Mouse (Mus musculus) cerebellum, adult 11 months (tissue): ENCODE results near the gene Card19.

ENCODE experiments used
- DNase-seq: peaks from one replicate; pipeline ENCODE4 v3.0.0; 2022

Gene Card19

DNA sequence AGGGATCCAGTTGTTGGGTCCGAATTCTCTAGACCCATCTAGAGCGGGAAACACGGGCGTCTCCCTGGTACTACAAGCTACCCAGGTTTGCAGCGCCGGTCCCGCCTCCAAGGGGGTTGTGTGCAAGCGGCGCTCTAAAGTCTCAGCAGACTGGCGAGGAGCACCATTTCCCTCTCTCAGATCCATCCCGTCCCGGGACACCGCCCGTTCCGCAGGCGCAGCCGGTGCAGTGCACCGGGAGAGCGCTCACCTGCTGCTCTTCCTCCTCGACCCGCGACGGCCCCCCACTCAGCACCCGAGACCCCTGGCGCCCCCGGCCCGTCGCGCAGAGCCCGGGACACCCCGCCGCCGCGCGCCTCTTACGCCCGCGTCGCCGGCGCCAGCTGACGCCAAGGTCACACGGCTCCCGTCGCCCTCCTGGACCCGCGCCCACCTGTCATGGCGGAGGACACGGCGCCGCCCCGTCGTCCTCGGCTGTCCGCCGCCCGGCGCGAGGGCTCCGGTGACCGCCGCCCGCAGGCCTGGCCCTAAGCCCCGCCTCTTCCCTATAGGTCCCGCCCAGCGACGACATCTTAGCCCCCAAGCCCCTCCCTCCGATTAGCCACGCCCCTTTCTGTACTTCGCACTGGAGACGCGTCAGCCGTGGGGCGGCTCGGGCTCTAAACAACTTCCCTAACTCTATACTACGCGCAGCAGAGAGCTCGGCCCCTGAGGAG lies at the start of gene Card19:
TSS of gene Card19 (minus strand) at position 534 of the 716 bp plus-strand sequence.
- DNase-seq, result peak; percentile 91

DNA sequence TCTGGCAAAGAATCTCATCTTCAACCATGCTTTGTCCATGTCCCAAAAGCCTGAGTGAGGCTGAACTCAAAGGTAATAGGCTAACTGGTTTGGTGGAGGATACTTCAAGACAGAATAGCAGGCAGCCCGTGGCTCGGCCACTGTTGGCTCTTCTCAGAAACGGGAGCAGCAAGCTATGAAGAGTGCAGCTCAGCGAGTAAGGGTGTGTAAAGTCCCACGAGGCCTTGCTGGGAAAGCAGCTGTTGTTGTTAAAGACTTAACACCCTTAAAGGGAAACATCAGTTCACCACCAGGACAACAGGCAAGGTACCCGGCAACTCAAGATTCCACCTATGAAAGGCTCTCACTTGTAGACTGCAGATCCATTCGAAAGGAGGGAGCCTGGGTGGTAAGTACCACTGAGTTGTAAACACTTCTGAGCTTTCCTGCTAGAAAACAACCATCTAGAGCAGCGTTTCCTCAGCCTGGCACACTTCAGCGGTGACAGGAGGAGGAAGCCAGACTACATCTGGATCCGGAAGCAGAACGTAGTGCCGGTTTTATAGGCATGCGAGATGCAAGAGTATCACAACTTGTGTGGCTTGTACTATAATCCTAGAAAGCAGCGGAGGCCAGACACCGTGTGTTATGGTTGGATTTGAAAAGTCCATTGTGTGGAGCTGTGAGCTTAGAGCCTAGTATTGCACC lies 44.3 kb upstream of the Card19 start:
- DNase-seq, result no peak

DNA sequence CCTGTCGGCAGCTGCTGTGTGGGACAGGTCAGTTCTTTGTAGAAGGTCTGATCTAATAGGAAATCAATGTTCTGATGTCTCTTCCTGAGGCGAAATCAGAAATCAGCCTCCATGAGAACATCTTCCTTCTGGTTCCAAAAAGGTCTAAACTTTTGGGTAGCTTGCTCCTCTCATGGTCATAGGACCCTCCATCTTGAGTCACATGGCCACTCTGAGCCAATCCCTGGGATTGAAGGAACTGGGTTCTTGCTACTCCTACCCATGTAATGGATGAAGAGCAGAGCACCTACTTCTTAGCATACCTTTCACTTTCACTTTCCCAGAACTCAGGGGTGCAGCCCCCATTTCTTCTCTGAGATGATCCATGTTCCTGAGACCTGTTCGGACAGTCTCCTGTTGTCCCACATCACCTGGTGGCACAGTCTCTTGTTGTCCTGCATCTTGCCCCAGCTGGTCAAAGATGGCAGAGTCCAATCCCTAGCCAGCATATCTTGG lies 42.0 kb upstream of the Card19 start:
- DNase-seq, result no peak

DNA sequence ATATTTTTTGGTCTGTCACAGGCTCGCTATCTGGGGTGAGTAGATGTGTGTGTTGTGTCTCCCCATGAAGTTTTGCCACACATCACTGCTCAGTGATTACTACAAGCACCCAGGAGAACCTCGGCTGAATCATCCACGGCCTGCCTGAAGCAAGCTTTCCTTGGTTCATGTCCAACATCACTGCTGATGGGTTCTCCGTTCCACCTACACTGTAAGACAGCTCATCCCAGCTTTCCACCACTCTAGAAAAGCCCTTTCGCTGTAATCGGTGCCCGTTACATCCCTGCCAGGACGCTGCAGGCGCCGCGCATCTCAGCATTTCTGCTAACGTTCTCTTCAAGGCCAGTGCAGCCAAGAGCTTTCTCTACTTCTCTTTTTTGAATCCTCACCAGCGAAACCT lies 36.9 kb upstream of the Card19 start:
- DNase-seq, result no peak

DNA sequence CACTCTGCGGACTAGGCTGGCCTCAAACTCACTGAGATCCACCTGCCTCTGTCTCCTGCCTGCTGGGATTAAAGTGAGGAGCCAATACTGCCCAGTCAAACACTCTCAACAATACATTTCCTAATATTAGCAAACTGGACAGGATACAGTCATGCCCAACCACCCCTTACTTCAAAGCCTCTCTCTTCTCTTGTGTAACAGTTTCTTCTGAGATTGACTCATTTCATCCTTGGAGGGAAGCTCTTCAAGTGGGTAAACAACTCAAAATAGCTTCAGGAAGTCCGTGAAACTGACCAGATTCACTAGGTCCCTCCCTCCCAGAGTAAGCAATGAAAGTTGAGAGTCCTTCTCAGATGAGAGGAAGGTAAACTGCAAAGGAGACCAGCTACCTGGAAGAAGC lies 36.3 kb upstream of the Card19 start:
- DNase-seq, result no peak

DNA sequence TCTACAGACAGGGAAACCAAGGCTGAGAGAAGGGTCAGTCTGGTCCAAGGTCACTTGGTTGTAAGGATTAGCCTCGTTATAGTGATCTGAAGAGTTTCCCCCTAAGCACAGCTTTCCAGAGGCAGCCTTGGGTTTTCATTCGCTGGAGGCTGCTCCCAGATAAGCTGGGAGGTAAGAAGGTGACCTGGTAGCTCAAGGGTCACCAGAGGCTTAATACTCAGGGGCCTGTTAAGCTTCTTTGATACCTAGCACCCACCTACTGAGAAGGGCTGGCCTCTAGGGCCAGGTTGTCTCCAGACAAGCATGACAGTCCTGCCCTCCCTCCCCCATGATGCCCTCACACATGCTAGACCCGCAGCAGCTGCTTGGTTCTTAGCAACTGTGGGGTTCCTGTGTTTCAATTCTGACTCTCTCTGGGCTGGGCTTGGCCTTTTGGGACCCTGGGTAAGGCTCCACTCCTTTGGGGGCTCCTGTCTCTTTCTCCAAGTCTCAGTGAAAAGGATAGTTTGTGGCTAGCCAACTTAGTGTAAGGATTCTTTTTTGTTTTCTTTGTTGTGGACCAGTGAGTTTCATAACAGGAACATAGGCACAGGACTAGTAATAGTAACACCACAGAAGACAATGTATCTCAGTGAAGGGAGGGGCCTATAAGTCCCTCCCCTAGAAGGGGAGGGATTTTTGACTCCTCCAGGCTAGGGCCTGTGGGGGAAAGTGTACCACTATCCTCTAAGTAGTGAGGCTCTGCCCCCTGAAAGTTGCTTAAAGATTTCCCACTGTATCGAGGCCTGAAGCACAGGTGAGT lies 35.1 kb upstream of the Card19 start:
- DNase-seq, result no peak

DNA sequence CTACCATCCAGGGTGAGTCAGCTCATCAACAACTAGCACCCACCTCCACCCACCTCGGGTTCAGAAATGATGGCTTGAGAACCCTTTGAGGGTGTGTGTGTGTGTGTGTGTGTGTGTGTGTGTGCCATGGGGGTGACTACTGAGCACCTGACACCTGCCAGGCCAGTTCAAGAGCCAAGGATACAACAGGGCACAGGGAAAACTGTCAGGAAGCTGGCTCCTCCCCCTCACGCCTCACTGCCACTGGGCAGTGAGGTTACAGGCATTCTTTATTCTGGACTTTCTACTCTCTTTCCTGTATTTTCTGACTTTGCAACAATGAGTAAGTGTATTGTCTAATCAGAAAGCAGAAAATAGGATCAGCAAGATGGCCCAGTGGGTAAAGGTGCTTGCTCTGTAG lies 33.8 kb upstream of the Card19 start:
- no peak for DNase-seq

DNA sequence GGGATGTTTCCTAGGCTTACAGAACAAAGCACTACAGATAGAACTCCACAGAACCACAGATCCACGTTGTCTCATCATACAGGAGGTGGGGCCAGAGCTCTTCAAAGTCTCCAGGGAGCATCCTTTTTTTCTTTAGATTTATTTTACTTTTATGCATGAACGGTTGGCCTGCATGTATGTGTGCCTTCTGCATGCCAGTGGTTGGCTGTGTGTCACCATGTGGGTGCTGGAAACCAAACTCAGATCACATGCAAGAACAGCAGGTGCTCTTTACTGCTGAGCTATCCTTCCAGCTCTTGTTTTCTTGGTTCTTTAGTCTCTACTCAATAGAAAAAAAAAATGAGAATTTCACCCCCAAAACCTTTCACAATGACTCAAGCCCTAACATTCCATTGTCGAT lies 33.1 kb upstream of the Card19 start:
- no peak for DNase-seq

DNA sequence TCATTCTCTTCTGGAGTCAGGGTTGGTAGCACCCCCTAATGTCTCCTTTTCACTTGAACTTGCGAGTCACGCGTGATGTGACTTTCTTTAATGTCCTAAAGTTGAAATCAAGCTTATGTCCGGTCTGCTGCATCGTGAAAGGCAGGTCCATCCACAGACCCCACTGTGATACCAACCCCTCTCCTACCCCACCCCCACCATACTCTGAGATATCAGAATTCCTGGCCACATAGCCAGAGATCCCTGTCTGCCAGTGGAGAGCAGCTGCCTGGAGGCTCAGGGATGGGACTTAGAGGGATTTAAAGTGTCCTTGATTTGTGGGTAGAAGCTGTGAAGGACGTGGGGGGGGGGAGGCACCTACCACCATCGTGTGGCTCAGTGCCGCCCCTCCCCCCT lies 32.6 kb upstream of the Card19 start, which contains the start of gene Susd3:
TSS of gene Susd3 (minus strand) at position 240 of the 396 bp plus-strand sequence.
- no peak for DNase-seq

DNA sequence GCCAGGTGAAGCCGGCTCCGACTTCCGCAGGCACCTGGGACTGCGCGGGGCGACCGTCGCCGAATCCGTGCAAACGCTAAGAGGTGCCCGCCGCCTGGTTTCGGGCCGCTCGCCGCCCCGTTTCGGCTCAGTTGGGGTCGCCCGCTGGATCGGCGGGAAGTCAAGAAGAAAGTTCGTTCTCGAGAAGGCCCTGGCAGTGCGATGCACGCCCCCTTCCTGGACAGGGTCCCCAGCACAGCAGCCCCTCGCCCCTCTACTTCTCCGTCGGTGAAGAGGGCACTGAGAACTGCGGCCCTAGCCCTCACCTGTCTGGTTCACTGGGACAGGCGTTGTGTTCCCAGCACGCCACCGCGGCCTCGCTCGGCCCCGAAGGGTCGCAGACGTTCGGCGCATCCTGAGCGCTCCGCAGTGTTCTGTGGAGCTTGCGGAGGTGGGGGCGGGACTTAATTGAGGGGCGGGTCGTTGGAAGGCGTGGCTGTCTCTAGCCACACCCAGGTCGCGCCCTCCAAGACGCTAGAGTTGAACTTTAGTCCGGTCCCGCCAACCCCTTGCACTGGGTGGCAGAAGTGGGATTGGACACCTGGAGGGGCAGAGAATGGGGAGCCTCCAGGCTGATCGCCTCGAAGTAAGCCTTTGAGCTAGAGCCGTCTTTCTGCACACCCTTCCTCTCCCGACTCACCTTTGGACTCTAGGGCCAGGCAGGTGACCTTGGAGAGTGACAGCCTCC lies 32.1 kb upstream of the Card19 start:
- no peak for DNase-seq

DNA sequence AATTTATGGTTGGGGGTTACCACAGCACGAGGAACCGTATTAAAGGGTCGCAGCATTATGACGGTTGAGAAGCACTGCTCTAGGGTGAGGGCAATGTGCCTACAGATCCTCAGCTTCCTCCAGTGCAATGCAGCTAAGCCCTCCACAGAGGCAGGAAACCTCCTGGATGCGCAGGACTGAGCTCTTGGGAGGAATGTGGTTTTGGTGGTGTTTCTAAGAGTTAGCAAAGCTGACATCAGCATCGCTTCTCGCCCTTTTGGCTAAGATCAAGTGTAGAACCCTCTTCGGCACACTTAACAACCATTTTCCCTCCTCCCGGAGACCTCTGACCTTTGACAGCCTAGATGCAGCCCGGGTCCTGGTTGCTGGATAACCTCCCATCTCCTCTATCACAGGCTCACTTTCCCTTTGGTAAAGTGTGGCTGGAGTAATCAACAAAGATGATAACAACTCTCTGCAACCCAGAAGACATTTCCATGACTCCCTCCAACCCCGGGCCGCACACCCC lies 31.4 kb upstream of the Card19 start:
- DNase-seq, result no peak

DNA sequence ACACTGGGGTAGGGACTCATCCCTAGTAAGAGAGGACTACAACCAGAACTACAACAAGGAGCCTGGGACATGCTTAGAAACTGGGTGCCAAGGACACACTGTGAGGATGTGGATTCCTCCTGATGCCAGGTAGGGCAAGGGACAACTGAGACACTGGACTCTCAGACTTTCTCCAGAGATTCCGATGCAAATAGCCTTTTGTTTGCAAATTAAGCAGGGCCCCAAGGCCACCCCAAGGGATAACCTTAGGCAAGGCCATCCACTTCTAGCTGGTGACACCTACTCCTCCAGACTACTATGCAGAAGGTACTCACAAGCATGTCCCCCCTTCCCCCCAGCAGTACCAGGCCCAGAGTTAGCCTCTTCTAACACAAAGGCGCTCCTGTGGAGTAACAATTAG lies 30.8 kb upstream of the Card19 start:
- DNase-seq, result no peak

DNA sequence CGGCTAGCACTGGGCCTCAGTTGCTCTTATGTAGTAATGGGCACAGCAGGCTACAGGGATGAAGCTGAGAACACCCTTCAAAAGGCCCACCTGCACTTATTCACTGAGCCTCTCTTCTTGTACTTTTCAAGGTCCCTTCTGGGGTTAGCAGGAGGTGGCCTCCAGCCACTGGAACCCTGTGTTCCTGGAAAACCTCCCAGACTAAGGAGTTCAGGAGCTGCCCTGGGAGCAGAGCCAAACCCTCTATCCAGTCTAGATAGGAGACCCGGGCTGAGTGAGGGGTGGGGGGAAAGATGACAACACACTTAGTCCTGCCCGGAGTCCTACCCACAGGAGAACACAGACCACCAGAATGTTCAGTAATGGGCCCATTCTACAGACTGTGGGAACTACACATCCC lies 30.2 kb upstream of the Card19 start:
- DNase-seq, result no peak

DNA sequence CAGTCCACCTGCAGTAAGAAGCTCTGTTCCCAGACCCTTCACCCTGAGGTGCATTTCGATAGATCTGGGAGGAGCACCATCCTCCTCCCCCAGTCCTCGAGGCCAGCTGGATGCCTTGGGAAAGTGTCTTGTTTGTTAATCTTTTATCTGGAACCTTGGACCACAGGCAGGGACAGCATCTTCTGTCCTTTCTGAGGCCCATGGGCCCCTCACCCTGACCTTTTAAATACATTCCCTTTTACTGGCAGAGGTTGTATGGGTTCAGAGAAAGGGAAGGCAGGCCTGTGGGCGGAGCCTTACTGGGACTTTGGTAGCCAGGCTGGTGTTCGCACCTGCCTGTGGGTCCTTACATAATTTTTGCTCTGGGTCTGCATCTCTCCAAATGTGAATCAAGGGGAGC lies 29.4 kb upstream of the Card19 start:
- no peak for DNase-seq

DNA sequence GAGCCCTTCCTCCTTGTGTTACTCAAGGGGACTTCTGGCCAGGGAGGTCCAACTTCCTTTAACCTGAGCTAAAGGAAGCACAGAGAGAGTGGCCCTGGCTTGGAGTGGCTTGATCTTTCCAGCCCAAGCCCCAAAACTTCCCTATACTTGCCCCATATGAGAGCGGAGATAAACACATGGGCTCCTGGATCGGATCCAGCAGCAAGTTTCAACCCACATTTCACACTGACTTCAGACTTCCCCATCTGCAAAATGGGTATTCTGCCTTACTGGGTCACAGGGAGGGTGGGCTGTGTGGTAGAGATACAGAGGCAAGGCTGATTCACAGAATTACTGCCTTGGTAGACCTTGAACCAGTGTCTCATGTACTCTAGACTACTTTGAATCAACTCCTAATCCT lies 27.7 kb upstream of the Card19 start:
- DNase-seq, result no peak

DNA sequence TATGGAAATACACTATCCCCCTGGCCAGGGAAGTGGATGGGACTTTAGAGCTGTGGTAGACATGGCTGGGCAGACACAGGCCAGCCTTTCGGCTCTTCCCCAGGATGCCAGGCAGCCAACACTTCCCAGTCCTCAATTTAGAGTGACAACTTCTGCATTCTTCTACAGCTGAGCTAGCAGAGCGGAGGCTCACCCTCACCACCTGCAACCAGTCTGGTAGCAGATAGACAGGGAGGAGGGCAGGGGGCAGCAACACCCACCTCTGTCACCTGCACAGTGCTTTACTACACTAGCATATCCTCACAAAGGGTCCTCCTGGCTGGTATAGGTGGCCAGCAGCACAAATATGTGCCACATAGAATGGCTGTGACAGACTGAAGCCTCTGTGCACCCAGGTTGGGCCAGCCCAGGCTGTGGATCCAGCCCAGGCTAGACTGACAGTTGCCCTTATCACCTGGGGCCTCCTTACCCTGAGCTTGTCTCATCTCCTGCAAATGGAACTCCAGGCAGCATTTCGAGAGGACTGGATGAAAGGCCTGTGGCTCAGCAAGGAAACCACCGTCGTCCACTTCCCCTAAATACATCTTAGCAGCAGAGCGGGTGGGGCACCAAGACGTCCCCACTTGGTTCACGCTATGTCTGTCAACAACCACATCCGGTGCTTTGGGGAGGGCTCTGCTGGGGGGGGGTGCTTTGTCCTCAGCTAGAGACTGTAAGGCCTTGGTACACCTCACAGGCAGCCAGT lies 26.7 kb upstream of the Card19 start:
- no peak for DNase-seq

DNA sequence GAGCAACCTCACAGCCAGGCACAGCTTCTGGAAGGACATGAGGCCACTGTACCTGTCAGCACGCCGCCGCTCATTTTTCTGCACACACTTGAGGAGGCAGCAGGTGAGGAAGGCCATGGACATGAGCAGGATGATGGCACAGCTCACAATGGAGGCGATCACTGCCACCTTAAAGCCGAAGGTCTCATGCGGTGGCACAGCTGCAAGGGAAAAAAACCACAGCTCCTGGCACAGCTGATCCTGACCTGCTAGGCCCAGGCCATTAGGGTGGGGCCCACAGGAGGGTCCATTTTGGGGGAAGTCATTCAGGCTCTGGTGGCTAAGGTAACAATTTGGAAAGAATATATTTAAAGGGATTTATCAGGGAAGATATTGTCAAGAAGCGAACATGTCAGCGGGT lies 22.9 kb upstream of the Card19 start:
- DNase-seq, result no peak

DNA sequence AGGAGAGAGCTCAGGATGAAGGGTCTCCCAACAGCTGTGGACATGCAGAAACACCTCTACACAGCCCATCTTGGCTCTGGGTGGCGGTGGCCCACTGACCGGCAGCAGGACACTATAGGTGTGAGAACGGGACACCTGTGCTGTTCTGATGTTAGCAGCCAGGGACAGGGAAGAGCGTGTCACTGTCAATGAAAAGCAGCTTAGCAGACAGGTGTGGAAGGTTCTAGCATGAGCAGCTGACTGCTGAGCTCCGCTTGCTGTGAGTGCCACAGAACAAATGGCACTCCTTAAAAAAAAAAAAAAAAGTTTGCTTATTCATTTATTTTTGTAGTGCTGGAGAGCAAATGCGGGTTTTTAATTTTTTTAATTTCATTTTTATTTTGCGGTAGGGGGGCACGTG lies 21.8 kb upstream of the Card19 start:
- no peak for DNase-seq

DNA sequence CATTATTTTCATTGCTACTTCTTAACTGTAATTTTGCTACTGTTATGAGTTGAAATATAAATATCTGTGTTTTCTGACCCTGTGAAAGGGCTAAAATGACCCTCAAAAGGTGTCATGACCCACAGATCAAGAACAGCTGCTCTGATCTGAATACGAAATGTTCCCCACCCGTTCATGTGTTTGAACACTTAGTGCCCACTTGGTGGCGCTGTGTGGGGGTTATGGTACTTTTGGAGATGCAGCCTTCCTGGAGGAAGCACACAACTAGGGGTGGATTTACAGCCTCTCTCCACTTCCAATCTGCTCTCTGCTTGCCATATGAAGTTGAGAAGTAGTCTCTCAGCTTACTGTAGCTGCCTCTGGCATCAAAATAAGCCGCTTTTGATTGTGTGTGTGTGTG lies 18.9 kb upstream of the Card19 start:
- DNase-seq, result no peak

DNA sequence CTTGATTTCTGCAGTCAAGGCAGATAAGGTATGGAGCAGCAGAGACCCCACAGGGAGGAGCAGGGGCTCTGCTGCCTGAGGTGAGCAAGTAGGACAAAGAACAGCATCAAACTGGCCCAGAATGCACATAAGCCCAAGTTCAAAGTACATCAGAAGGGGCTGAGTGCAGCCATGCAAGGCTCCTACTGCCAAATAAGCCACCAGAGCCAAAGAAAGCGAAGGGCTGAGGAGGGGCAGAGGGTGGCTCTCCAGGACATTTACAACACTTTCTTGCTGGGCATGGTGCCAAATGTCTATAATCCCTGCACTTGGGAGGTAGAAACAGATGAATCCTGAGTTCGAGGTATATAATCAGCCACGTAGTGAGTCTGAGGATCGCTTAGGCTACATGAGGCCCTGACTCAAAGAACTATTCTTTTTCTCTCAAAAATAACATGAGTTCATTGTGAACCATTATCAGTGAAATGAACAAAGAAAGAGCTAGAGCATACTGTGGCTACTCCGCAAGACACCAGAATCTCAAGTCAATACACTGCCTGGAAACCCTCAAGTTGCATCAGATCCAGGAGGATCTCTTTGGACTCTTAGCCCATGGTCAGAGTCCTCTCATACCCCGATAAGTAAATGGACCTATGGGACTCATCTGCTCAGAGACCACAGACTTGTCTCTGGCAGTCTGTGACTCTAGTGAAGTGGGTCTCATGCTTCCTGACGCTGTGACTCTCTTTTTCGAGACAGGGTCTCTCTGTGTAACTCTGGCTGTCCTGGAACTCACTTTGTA lies 18.1 kb upstream of the Card19 start:
- DNase-seq, result no peak

DNA sequence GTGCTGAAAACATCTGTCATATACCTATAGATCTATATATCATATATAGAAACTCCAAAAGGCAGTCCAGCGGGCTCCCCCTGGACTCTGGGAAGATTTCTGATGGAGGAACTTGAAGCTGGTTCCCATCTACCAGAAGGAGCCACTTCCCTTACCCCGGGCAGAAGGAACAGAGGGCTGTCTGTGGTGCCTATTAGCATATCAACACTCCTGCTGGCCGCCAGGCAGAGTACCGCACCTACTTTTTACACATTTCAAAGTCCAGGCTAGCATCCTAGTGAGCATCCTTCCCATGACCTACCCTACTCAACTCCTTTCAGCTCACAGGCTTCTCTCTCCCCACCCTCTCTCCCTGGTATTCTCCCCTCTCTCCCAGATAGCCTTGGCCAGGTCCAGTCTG lies 9.8 kb upstream of the Card19 start:
- DNase-seq, result no peak
